Mouse (Mus musculus): ENCODE measurements around the gene Dgkh. TPM values are rescaled to one million over a fixed set of nuclear protein-coding genes. Genes with fewer than 3 reads are reported as not detected.

Dgkh gene
- polyA plus RNA-seq, 1 experiment from 2014 or later, result 1.2 TPM

DNA sequence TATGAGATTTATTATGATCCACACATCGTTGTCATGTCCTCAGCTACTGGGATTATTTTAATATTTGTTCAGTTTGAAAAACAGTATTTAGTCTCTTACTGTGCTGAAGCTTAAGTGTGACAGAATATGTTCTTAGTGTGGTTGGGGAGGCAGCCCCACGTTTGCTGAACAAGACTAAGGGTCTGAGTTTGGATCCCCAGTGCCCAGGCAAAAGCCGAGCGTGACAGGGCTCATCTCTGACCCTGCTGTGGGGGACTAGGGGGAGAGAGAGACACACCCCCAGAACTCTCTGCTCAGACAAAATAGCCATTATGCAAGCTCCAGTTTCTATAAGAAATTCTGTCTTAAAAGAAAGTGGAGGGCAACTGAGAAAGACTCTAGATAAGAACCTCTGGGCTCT lies 42.2 kb downstream of the Dgkh start:
- Histone ChIP-seq H3K4me1 (no peaks in the 10 kb centered on the region), H3K36me3 (ENCODE audit: poor library complexity, severe bottlenecking) (no peaks in the 10 kb centered on the region), H3K27me3 (no peaks in the 10 kb centered on the region), H3K27ac (no peak overlapping the region), H3K9me3 (replicated peaks) (no peaks in the 10 kb centered on the region), H3K9ac (no peak overlapping the region), H3K4me3 (no peak overlapping the region), H3K4me2 (no peak overlapping the region)
- WGBS, result 81% methylated on average over 4 of the region's 4 CpGs
- no peak for ATAC-seq

DNA sequence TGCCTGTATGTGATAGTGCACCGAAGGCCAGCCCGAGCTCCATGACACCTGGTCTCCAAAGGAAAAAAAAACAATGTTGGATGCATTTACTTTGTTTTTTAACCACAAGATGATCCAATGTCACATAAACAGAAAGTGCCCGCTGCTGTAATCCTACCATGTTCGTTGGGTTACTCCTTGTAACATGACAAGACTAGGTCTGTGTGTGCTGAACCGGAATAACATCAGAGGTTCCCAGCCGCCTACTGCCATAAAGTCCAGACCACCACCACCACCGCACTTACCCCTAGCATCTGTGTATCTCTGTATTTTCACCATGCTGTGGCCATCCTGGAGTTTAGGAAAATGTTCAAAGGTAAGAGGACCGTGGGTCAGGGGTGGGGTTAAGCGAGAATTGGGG lies 42.6 kb downstream of the Dgkh start:
- H3K9me3 ChIP-seq (replicated peaks), result no peaks in the 10 kb centered on the region
- H3K4me1 ChIP-seq, result no peaks in the 10 kb centered on the region
- no peaks in the 10 kb centered on the region for H3K36me3 ChIP-seq (ENCODE audit: poor library complexity, severe bottlenecking)
- 91% methylated on average over 9 of the region's 9 CpGs for WGBS
- no peak overlapping the region for H3K4me2 ChIP-seq
- ATAC-seq, result no peak
- no peak overlapping the region for H3K9ac ChIP-seq
- no peak overlapping the region for H3K4me3 ChIP-seq
- H3K27ac ChIP-seq, result no peak overlapping the region
- no peaks in the 10 kb centered on the region for H3K27me3 ChIP-seq

DNA sequence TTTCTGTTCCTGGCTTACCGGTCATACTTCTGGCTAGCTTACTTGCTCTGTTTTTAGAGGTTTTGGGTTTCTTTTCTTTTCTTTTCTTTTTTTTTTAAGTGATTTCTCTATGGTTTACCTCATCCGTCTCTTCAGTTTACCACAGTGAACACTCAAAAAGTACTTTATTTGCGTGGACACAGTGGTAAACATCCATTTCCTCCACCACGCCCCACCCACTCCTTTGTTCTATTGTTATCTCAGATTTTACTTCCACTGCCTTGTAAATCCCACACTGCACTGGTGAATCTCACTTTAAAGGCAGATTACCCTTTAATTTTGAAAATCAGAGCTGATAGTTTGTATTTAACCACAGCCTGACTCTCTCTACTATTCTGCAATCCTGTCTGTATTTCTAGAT lies 44.9 kb downstream of the Dgkh start:
- no peaks in the 10 kb centered on the region for H3K4me1 ChIP-seq
- H3K36me3 ChIP-seq (ENCODE audit: poor library complexity, severe bottlenecking), result no peaks in the 10 kb centered on the region
- no peaks in the 10 kb centered on the region for H3K27me3 ChIP-seq
- 81% methylated on average over 4 of the region's 4 CpGs for WGBS
- no peaks in the 10 kb centered on the region for H3K9me3 ChIP-seq (replicated peaks)
- H3K27ac ChIP-seq, result no peak overlapping the region
- no peak overlapping the region for H3K9ac ChIP-seq
- H3K4me2 ChIP-seq, result no peak overlapping the region
- H3K4me3 ChIP-seq, result no peak overlapping the region
- no peak for ATAC-seq

DNA sequence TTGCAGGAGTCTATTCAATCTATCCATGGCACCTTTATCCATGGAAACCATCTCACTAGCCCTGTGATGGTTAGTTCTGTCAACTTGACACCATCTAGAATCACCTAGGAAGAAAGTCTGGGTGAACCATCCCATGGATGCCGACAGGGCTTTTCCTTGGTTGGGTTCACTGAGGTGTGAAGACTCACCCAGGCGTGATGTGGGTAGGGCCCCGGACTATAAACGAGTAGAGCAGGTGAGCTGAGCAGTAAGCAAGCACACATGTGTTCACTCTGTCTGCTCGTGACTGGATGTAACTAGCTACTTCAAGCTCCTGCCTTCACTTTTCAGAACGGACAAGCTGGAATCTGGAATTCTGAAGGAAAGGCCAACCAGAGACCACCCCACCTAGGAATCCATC lies 45.9 kb downstream of the Dgkh start:
- no peak for ATAC-seq
- H3K27ac ChIP-seq, result no peak overlapping the region
- no peak overlapping the region for H3K9ac ChIP-seq
- H3K4me2 ChIP-seq, result no peak overlapping the region
- no peaks in the 10 kb centered on the region for H3K9me3 ChIP-seq (replicated peaks)
- no peaks in the 10 kb centered on the region for H3K27me3 ChIP-seq
- WGBS, result 92% methylated on average over 6 of the region's 6 CpGs
- H3K4me3 ChIP-seq, result no peak overlapping the region
- no peaks in the 10 kb centered on the region for H3K4me1 ChIP-seq
- H3K36me3 ChIP-seq (ENCODE audit: poor library complexity, severe bottlenecking), result no peaks in the 10 kb centered on the region

DNA sequence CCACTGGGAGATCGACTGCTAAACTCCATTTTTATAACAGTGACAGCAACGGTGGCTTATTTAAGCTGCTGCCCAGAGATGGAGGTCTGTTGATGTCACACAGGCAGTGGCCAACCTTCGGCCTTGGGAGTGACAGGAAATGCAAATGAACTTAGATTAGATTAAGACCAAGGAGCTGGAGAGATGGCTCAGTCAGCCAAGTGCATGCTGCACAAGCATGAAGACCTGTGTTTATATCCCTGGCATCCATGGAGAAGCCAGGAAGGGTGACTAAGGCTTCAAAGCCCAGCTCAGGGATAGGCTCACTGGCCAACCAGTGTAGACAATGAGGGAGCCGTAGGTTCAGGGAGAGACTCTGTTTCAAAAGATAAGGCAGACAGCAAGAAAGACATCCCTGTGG lies 48.4 kb downstream of the Dgkh start:
- H3K4me3 ChIP-seq, result no peak overlapping the region
- no peaks in the 10 kb centered on the region for H3K36me3 ChIP-seq (ENCODE audit: poor library complexity, severe bottlenecking)
- no peaks in the 10 kb centered on the region for H3K27me3 ChIP-seq
- H3K9ac ChIP-seq, result no peak overlapping the region
- H3K27ac ChIP-seq, result no peak overlapping the region
- no peaks in the 10 kb centered on the region for H3K9me3 ChIP-seq (replicated peaks)
- WGBS, result 92% methylated on average over 4 of the region's 4 CpGs
- H3K4me2 ChIP-seq, result no peak overlapping the region
- no peaks in the 10 kb centered on the region for H3K4me1 ChIP-seq
- ATAC-seq, result no peak

DNA sequence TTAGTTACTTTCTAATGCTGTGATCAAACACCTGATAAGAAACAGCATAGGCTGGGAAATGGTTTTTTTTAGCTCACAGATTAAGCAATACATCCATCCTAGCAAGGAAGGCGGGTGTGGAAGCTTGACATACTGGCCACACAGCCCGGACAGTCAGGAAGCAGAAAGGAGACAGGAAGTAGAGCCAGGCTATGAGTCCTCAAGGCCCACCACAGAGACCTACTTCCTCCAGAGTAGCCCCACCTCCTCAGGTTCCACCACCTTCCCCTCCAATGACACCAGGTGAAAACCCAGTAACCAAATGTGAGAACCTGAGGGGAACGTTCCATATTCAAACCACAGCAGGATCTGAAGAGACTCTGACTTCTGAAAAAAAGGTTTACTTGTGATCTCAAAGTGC lies 53.6 kb downstream of the Dgkh start:
- WGBS, result 90% methylated on average over 3 of the region's 3 CpGs
- no peaks in the 10 kb centered on the region for H3K9me3 ChIP-seq (replicated peaks)
- no peaks in the 10 kb centered on the region for H3K36me3 ChIP-seq (ENCODE audit: poor library complexity, severe bottlenecking)
- no peak overlapping the region for H3K4me3 ChIP-seq
- no peak for ATAC-seq
- H3K27ac ChIP-seq, result no peak overlapping the region
- no peaks in the 10 kb centered on the region for H3K27me3 ChIP-seq
- H3K4me1 ChIP-seq, result peaks cover 7% of the 10 kb centered on the region
- H3K4me2 ChIP-seq, result no peak overlapping the region
- no peak overlapping the region for H3K9ac ChIP-seq

DNA sequence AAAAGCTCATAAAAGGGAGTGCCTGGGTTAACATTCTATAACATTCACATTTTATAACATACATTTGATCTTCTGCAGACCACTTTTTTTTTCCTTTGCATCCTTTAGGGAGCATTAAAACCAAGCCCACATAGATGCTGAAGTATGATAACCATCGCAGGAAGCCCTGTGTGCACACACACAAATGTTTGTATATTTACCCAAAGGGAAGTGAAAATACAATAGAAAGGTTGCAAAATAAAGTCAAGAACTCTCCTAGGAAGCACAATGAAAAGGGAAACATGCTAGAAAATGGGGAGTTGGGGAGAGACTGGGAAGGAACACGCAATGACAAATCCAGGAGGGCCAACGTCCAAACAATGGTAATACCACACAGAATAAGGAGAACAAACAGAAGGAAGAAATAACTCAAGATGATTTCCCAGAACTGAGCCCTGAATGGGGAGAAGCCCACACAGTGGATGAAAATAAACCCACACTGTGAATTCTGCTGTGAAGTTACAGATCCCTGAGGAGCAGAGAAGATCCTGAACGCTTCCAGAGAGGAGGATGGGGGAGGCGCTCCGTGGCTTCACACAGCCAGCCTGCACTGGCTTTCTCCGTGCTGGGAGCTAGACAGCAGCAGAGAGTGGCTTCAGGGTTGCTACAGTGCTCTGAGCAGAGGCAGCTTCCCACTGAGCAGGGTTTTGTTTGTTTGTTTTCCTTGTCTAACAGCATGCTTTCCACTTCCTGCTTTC lies 54.6 kb downstream of the Dgkh start:
- 0 out of 2 replicates have a peak, but pooled peaks have one; percentile 41 for ATAC-seq
- Histone ChIP-seq H3K36me3 (ENCODE audit: poor library complexity, severe bottlenecking) (no peaks in the 10 kb centered on the region), H3K4me1 (peaks cover 7% of the 10 kb centered on the region), H3K4me3 (no peak overlapping the region), H3K9ac (0 out of 2 replicates have a peak overlapping the region, but pooled peaks have one; percentile 40), H3K9me3 (replicated peaks) (no peaks in the 10 kb centered on the region), H3K27me3 (no peaks in the 10 kb centered on the region), H3K27ac (no peak overlapping the region; the same call in 1 of the 2 replicates), H3K4me2 (no peak overlapping the region)
- WGBS, result 36% methylated on average over 7 of the region's 7 CpGs

DNA sequence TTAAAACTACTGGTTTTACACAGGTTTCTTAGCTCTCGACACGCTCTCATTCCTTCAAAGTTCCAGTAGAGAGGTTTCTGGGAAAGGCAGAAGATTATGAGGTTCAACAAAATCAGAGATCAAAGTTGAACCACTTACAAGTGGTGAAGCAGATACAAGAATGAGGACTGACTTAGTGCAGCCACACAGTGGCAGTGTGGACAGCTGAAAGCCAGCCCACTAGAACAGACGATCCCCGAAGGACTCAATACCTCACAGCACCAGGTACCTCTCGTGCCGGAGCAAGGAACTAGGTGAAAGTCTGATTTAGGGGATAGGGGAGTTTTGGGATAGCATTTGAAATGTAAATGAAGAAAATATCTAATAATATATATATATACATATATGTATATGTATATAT lies 56.1 kb downstream of the Dgkh start:
- ATAC-seq, result no peak
- Histone ChIP-seq H3K4me3 (no peak overlapping the region), H3K4me1 (peaks cover 7% of the 10 kb centered on the region), H3K36me3 (ENCODE audit: poor library complexity, severe bottlenecking) (no peaks in the 10 kb centered on the region), H3K9ac (no peak overlapping the region), H3K27me3 (no peaks in the 10 kb centered on the region), H3K9me3 (replicated peaks) (no peaks in the 10 kb centered on the region), H3K4me2 (no peak overlapping the region), H3K27ac (no peak overlapping the region)
- 78% methylated on average over 6 of the region's 6 CpGs for WGBS

DNA sequence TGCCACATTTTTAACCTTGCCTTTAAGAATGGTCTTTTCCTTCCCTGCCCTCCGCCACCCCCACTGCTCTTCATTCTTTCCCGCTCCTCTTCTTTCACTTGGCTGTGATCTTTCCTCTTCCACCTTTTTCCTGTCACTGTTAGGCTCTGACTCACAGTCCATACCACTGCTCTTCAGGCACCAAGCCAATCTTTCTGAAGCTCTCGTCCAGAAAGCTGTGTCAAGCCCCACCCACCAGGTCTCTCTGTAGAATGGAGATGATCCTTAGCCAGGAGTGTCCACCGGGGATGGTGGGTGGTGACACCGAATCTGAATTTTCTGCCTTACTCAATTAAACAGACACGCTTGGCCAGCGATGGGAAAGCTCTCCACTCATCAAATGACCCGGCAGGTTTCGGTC lies 58.0 kb downstream of the Dgkh start:
- H3K4me2 ChIP-seq, result no peak overlapping the region
- no peak overlapping the region for H3K27ac ChIP-seq
- 90% methylated on average over 9 of the region's 9 CpGs for WGBS
- no peak for ATAC-seq
- no peak overlapping the region for H3K9ac ChIP-seq
- H3K36me3 ChIP-seq (ENCODE audit: poor library complexity, severe bottlenecking), result no peaks in the 10 kb centered on the region
- no peaks in the 10 kb centered on the region for H3K9me3 ChIP-seq (replicated peaks)
- H3K4me3 ChIP-seq, result no peak overlapping the region
- H3K27me3 ChIP-seq, result no peaks in the 10 kb centered on the region
- peaks cover 7% of the 10 kb centered on the region for H3K4me1 ChIP-seq

DNA sequence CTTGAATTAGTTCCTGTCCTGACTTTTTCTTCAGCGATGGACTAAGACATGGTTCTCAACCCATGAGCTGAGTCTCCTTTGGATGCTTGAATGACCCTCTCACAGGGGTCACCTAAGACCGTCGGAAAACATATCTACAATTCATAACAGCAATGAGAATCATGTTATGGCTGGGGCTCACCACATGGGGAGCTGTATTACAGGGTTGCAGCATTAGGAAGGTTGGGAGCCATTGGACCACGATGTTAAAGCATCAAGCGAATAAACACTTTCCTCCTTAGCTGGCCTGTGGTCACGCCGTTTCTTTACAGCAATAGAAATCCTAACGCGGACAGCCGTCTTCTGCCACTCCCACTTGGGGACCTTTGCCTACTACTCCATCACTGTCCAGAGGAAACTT lies 62.6 kb downstream of the Dgkh start:
- Histone ChIP-seq H3K9me3 (replicated peaks) (no peaks in the 10 kb centered on the region), H3K9ac (no peak overlapping the region), H3K27me3 (no peaks in the 10 kb centered on the region), H3K4me2 (no peak overlapping the region), H3K4me3 (no peak overlapping the region), H3K36me3 (ENCODE audit: poor library complexity, severe bottlenecking) (no peaks in the 10 kb centered on the region), H3K4me1 (no peaks in the 10 kb centered on the region), H3K27ac (no peak overlapping the region)
- no peak for ATAC-seq
- WGBS, result 81% methylated on average over 10 of the region's 10 CpGs

DNA sequence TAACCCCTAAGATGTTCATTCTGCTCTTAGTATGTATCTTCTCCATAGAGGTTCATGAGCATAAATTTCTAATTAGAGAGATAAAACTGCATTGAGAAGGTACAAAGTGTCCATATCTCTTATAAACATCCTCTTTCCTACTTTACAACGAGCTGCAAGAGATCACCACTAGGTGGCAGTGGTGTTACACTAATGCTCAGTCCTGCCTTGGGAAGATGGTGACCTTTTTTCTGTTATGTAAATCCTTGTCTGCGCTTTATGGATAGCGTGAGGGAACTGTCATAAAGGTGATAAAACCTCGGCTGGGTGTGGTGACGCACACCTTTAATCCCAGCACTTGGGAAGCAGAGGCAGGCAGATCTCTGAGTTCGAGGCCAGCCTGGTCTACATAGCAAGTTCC lies 64.3 kb downstream of the Dgkh start:
- no peaks in the 10 kb centered on the region for H3K27me3 ChIP-seq
- peak; percentile 83 for ATAC-seq
- 22% methylated on average over 6 of the region's 6 CpGs for WGBS
- no peaks in the 10 kb centered on the region for H3K36me3 ChIP-seq (ENCODE audit: poor library complexity, severe bottlenecking)
- H3K4me1 ChIP-seq, result no peaks in the 10 kb centered on the region
- no peaks in the 10 kb centered on the region for H3K9me3 ChIP-seq (replicated peaks)
- no peak overlapping the region for H3K27ac ChIP-seq
- H3K4me2 ChIP-seq, result no peak overlapping the region
- H3K9ac ChIP-seq, result no peak overlapping the region
- H3K4me3 ChIP-seq, result no peak overlapping the region

DNA sequence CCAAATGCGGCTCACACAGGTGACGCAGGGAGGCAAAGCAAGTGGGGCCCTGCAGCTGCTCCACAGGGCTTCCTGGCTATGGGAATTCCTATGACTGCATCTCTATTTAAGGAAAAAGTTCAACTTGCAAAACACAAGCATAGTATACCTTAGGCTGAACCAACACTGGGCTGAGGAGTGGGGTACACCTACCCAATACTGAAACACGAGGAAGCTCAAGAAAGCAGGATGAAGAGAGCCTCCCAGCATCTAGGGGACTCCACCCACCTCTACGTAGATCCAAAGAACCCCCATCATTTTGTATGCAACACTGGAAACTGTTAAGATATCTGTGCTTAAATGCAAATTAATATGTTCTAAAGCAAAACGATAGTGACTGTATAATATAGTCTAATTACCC lies 64.8 kb downstream of the Dgkh start:
- 65% methylated on average over 5 of the region's 5 CpGs for WGBS
- H3K4me3 ChIP-seq, result no peak overlapping the region
- no peak overlapping the region for H3K27ac ChIP-seq
- H3K9ac ChIP-seq, result no peak overlapping the region
- H3K4me2 ChIP-seq, result no peak overlapping the region
- no peaks in the 10 kb centered on the region for H3K27me3 ChIP-seq
- 0 out of 2 replicates have a peak, but pooled peaks have one; percentile 36 for ATAC-seq
- H3K36me3 ChIP-seq (ENCODE audit: poor library complexity, severe bottlenecking), result no peaks in the 10 kb centered on the region
- H3K4me1 ChIP-seq, result no peaks in the 10 kb centered on the region
- H3K9me3 ChIP-seq (replicated peaks), result no peaks in the 10 kb centered on the region

DNA sequence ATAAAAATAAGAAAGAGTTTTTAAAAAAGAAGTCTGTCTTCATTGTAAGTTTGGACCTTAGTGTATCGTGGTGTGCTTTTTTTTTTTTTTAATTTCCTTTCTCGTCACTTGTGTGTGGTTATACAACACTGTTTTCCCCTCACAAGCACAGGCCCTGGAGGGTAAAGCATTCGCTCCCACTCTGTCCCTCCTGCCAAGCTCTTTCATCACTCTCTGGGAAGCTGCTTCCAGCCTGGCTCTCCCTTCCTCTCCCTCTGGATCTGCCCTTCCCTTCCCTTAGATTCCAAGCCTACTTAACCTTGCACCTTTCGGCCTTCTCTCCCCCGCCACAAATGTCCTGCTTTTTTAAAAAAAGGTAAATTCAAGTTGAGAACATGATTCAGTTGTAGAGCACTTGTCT lies 69.9 kb downstream of the Dgkh start:
- H3K9me3 ChIP-seq (replicated peaks), result peaks cover 6% of the 10 kb centered on the region
- no peak overlapping the region for H3K9ac ChIP-seq
- no peak overlapping the region for H3K4me3 ChIP-seq
- ATAC-seq, result no peak
- H3K4me1 ChIP-seq, result no peaks in the 10 kb centered on the region
- H3K4me2 ChIP-seq, result no peak overlapping the region
- 92% methylated on average over 5 of the region's 5 CpGs for WGBS
- H3K27ac ChIP-seq, result no peak overlapping the region
- H3K36me3 ChIP-seq (ENCODE audit: poor library complexity, severe bottlenecking), result no peaks in the 10 kb centered on the region
- H3K27me3 ChIP-seq, result no peaks in the 10 kb centered on the region

Data from forebrain, embryonic 13.5 days (tissue).